Mouse (Mus musculus) heart, adult 9 months (tissue): ENCODE results near the gene Resp18.
"Not testable (repeated sequence)": the region's sequence is repeated elsewhere in the genome, so short reads cannot be mapped to it uniquely, and the experiment has no call there.

Source experiments
- DNase-seq, 2 experiments: peaks; one replicate each; pipeline ENCODE4 v3.0.0; 2022; ENCODE audit warnings: low spot score in 2 of 2

Gene Resp18

GRCm38 (mm10) chr1:75236117-75237050, 41.8 kb downstream of the Resp18 start, which contains the start of gene Dnajb2:
TSS of gene Dnajb2 (plus strand) at chr1:75236406.
- peak; percentile 92 to 93 for DNase-seq

- DNase-seq = peak; percentile 64 to 73
Observed at GRCm38 (mm10) chr1:75234606-75235005, 43.6 kb downstream of the Resp18 start.

GRCm38 (mm10) chr1:75232489-75232888, 45.7 kb downstream of the Resp18 start:
- DNase-seq = not testable (repeated sequence)

- DNase-seq = no peak
Observed at GRCm38 (mm10) chr1:75231664-75232152, 46.5 kb downstream of the Resp18 start, which contains the start of gene A630095N17Rik. TSS of gene A630095N17Rik (minus strand) at chr1:75232102.

- no peak for DNase-seq
Observed at GRCm38 (mm10) chr1:75231224-75231623, 47.0 kb downstream of the Resp18 start.

- DNase-seq = no peak
Observed at GRCm38 (mm10) chr1:75230335-75230994, 47.8 kb downstream of the Resp18 start.

GRCm38 (mm10) chr1:75229158-75229557, 49.1 kb downstream of the Resp18 start:
- no peak for DNase-seq

GRCm38 (mm10) chr1:75227653-75228052, 50.6 kb downstream of the Resp18 start:
- no peak for DNase-seq

GRCm38 (mm10) chr1:75226138-75226537, 52.1 kb downstream of the Resp18 start:
- no peak for DNase-seq

GRCm38 (mm10) chr1:75225473-75225872, 52.7 kb downstream of the Resp18 start:
- DNase-seq = no peak

- DNase-seq = no peak
Observed at GRCm38 (mm10) chr1:75223532-75223931, 54.7 kb downstream of the Resp18 start.

- no peak for DNase-seq
Observed at GRCm38 (mm10) chr1:75222926-75223325, 55.3 kb downstream of the Resp18 start.
